Comparison of ENCODE assay signal across 8 mouse cellular contexts in genomic region chr3:101805562-101806004, GRCm38 (mm10). TPM values are rescaled to one million over a fixed set of nuclear protein-coding genes. Genes with fewer than 3 reads are reported as not detected.
DNase-seq lines count a peak whose midpoint lies in the region.

No protein-coding gene starts in this region.

- DNase-seq in cerebellum, adult 11-12 months: peak; percentile 66
- no peak for DNase-seq in cerebellum, adult 11 months
- peak; percentile 63 for DNase-seq in heart, adult 8-10 months (ENCODE audit: low spot score)
- DNase-seq in kidney, adult 8-10 months: peak; percentile 93 to 95
- peak; percentile 54 for DNase-seq in mesoderm, embryonic 11.5 days (ENCODE audit: low read depth, low spot score)
- DNase-seq in layer of hippocampus, adult 11-12 months (ENCODE audit: low spot score): no peak
- DNase-seq in urinary bladder, adult 2 months (ENCODE audit: low spot score): no peak
- no peak for DNase-seq in frontal cortex, postnatal 10 days (ENCODE audit: low spot score in 2 of 2)

RNA-seq across cellular contexts. Expression of gene Mab21l3, which starts 43.2 kb away (rescaled TPM):
- not detected for total RNA-seq in heart, adult 8-10 months (2022)
- polyA plus RNA-seq in urinary bladder, adult 2 months (2012; rRNA removed): 1.7 and 2.2 TPM in 2 replicates

Comparison
In these comparisons a context has a peak if more than half of its experiments do, and no peak if none do; other contexts are left out.
1. DNase-seq: peak in cerebellum, adult 11-12 months (single experiment), heart, adult 8-10 months (single experiment), kidney, adult 8-10 months (2 of 2) and mesoderm, embryonic 11.5 days (single experiment); none in cerebellum, adult 11 months (single experiment), layer of hippocampus, adult 11-12 months (single experiment), urinary bladder, adult 2 months (single experiment) and frontal cortex, postnatal 10 days (0 of 2).